Mouse (Mus musculus): ENCODE data around the gene Rnase13.
A peak's percentile ranks its signal among the peaks of the same experiment; 100 is the strongest.

Rnase13 gene

GRCm38 (mm10) chr14:51913062-51913959 is 9.3 kb downstream of the Rnase13 start:
- peak; percentile 85 for DNase-seq (ENCODE audit: low spot score)

- no peak for DNase-seq (ENCODE audit: low spot score)
Observed at GRCm38 (mm10) chr14:51912391-51913061, 10.0 kb downstream of the Rnase13 start.

GRCm38 (mm10) chr14:51911301-51911700 is 11.3 kb downstream of the Rnase13 start:
- no peak for DNase-seq (ENCODE audit: low spot score)

- no peak for DNase-seq (ENCODE audit: low spot score)
Observed at GRCm38 (mm10) chr14:51906102-51906501, 16.5 kb downstream of the Rnase13 start.

- DNase-seq (ENCODE audit: low spot score), result no peak
Observed at GRCm38 (mm10) chr14:51904706-51905105, 17.9 kb downstream of the Rnase13 start.

- DNase-seq (ENCODE audit: low spot score), result no peak
Observed at GRCm38 (mm10) chr14:51903782-51904181, 18.8 kb downstream of the Rnase13 start.

- DNase-seq (ENCODE audit: low spot score), result peak; percentile 38
Observed at GRCm38 (mm10) chr14:51902806-51903710, 19.5 kb downstream of the Rnase13 start.

GRCm38 (mm10) chr14:51899351-51899750 is 23.2 kb downstream of the Rnase13 start:
- no peak for DNase-seq (ENCODE audit: low spot score)

GRCm38 (mm10) chr14:51896539-51897170 is 25.9 kb downstream of the Rnase13 start:
- DNase-seq (ENCODE audit: low spot score), result no peak

- DNase-seq (ENCODE audit: low spot score), result no peak
Observed at GRCm38 (mm10) chr14:51896019-51896418, 26.6 kb downstream of the Rnase13 start.

GRCm38 (mm10) chr14:51895071-51895470 is 27.5 kb downstream of the Rnase13 start:
- no peak for DNase-seq (ENCODE audit: low spot score)

- no peak for DNase-seq (ENCODE audit: low spot score)
Observed at GRCm38 (mm10) chr14:51893809-51894208, 28.8 kb downstream of the Rnase13 start.

- no peak for DNase-seq (ENCODE audit: low spot score)
Observed at GRCm38 (mm10) chr14:51893094-51893794, 29.3 kb downstream of the Rnase13 start.

- no peak for DNase-seq (ENCODE audit: low spot score)
Observed at GRCm38 (mm10) chr14:51892191-51892939, 30.2 kb downstream of the Rnase13 start, which contains the start of gene Slc39a2. Gene Slc39a2, plus strand, starts transcription at chr14:51892889.

GRCm38 (mm10) chr14:51889833-51890232 is 32.7 kb downstream of the Rnase13 start:
- DNase-seq (ENCODE audit: low spot score), result no peak

- DNase-seq (ENCODE audit: low spot score), result no peak
Observed at GRCm38 (mm10) chr14:51886051-51886450, 36.5 kb downstream of the Rnase13 start.

GRCm38 (mm10) chr14:51884598-51885331 is 37.8 kb downstream of the Rnase13 start, which contains the start of gene Mettl17:
Gene Mettl17, plus strand, starts transcription at chr14:51884842.
- peak; percentile 92 for DNase-seq (ENCODE audit: low spot score)

GRCm38 (mm10) chr14:51884031-51884544 is 38.5 kb downstream of the Rnase13 start:
- DNase-seq (ENCODE audit: low spot score), result no peak

GRCm38 (mm10) chr14:51883527-51884030 is 39.0 kb downstream of the Rnase13 start:
- DNase-seq (ENCODE audit: low spot score), result peak; percentile 54
